Mouse (Mus musculus) liver, adult 2 months (tissue): Measurements from ENCODE around the gene Cdc14a.

Experiments used
- CTCF ChIP-seq: fragments of 200-500 bp; IDR thresholded peaks from 2 replicates; pipeline ENCODE4 v1.5.1; 2011; ENCODE audit warnings: low read depth, low read length, control low read depth
- POLR2A ChIP-seq: fragments of 200-500 bp; IDR thresholded peaks from 2 replicates; pipeline ENCODE4 v1.6.1; 2011; ENCODE audit warnings: low read length, control low read depth; ENCODE audit not compliant: insufficient read depth; ENCODE audit errors: extremely low read depth

DNA sequence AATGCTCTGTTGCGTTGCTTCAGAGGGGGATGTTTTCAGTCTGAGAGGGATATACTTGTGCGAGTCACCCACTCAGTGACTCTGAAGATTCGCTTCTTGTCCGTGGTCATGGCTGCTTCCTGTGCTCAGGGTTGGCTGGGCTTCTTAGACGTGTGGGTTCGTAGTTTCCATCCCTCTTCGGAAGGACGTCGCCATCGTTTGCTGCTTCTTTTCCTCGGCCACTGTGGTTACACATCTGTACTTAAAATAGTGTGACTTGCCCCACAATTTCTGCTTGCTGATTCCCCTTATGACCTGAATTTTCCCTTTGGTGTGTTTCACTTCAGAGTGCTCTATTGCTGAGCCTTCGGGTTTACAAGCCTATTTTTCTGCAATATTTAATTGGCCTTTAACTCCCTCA lies 41.9 kb upstream of the Cdc14a start:
- no peak for TF ChIP-seq CTCF
- TF ChIP-seq POLR2A = no peak
